Mouse (Mus musculus): ENCODE measurements around the gene Lingo4. TPM values are rescaled to one million over a fixed set of nuclear protein-coding genes. Genes with fewer than 3 reads are reported as not detected.

Gene Lingo4
- total RNA-seq, 2 experiments from 2014 or later: not detected

- ATAC-seq (replicated peaks; ENCODE audit: low FRiP score, poor library complexity, severe bottlenecking): peak; percentile 98
Observed at GRCm38 (mm10) chr3:94442951-94443596, 44.8 kb downstream of the Lingo4 start, which contains the start of gene Mrpl9. Gene Mrpl9 (plus strand): TSS chr3:94443318.

DNA sequence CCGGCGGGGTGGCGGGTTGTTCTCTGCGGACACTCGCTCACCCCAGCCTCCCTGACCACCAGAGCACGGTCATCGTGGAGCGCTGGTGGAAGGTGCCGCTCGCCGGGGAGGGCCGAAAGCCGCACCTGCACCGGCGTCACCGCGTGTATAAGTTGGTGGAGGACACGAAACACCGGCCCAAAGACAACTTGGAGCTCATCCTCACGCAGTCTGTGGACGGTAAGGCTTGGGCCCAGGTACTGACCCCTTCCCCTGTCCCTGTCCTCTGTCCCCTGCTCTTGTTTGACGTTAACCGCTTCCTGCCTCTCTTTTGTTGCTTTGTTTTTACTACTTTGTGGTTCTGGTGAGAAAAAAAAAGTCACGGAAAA lies 45.3 kb downstream of the Lingo4 start, which contains the start of gene Oaz3:
Gene Oaz3 (minus strand): TSS at position 319 of the 368 bp plus-strand sequence.
- peak; percentile 69; the same call in 1 of the 2 replicates for ATAC-seq (replicated peaks; ENCODE audit: low FRiP score, poor library complexity, severe bottlenecking)

GRCm38 (mm10) chr3:94449377-94449776 lies 51.1 kb downstream of the Lingo4 start:
- ATAC-seq (replicated peaks; ENCODE audit: low FRiP score, poor library complexity, severe bottlenecking): no peak

Other genes with a start within 250 kb of the Lingo4 start
- gene Gm10696, start 220.3 kb upstream of the Lingo4 start, total RNA-seq (2015; ENCODE audit: low replicate concordance): not detected in 2 replicates
- gene Gm10696, start 220.3 kb upstream of the Lingo4 start, total RNA-seq (2017; ENCODE audit: low replicate concordance): not detected in 2 replicates
- gene Gm5286, start 201.8 kb upstream of the Lingo4 start, total RNA-seq (2015; ENCODE audit: low replicate concordance): not detected in 2 replicates
- not detected in 2 replicates for gene Gm5286, start 201.8 kb upstream of the Lingo4 start, total RNA-seq (2017; ENCODE audit: low replicate concordance)
- not detected in 2 replicates for gene Gm4778, start 134.5 kb upstream of the Lingo4 start, total RNA-seq (2015; ENCODE audit: low replicate concordance)
- gene Gm4778, start 134.5 kb upstream of the Lingo4 start, total RNA-seq (2017; ENCODE audit: low replicate concordance): not detected in 2 replicates
- 2.9 TPM in 1 of 2 replicates, not detected in the other for gene Them4, start 88.4 kb upstream of the Lingo4 start, total RNA-seq (2015; ENCODE audit: low replicate concordance)
- 0.84 and 1.2 TPM in 2 replicates for gene Them4, start 88.4 kb upstream of the Lingo4 start, total RNA-seq (2017; ENCODE audit: low replicate concordance)
- not detected in 2 replicates for gene Them5, start 56.4 kb upstream of the Lingo4 start, total RNA-seq (2015; ENCODE audit: low replicate concordance)
- gene Them5, start 56.4 kb upstream of the Lingo4 start, total RNA-seq (2017; ENCODE audit: low replicate concordance): not detected in 2 replicates
- not detected in 2 replicates for gene C2cd4d, start 36.1 kb upstream of the Lingo4 start, total RNA-seq (2015; ENCODE audit: low replicate concordance)
- not detected in 2 replicates for gene C2cd4d, start 36.1 kb upstream of the Lingo4 start, total RNA-seq (2017; ENCODE audit: low replicate concordance)
- gene Rorc, start 25.7 kb upstream of the Lingo4 start, total RNA-seq (2015; ENCODE audit: low replicate concordance): not detected in 2 replicates
- gene Rorc, start 25.7 kb upstream of the Lingo4 start, total RNA-seq (2017; ENCODE audit: low replicate concordance): not detected in 2 replicates
- gene Tdrkh, start 14.8 kb downstream of the Lingo4 start, total RNA-seq (2015; ENCODE audit: low replicate concordance): 1.9 and 6.5 TPM in 2 replicates
- gene Tdrkh, start 14.8 kb downstream of the Lingo4 start, total RNA-seq (2017; ENCODE audit: low replicate concordance): 1.7 TPM in 1 of 2 replicates, not detected in the other
- 11.5 and 20.8 TPM in 2 replicates for gene Mrpl9, start 44.8 kb downstream of the Lingo4 start, total RNA-seq (2015; ENCODE audit: low replicate concordance)
- 10.5 and 13.0 TPM in 2 replicates for gene Mrpl9, start 44.8 kb downstream of the Lingo4 start, total RNA-seq (2017; ENCODE audit: low replicate concordance)
- gene Oaz3, start 45.4 kb downstream of the Lingo4 start, total RNA-seq (2015; ENCODE audit: low replicate concordance): not detected in 2 replicates
- not detected in 2 replicates for gene Oaz3, start 45.4 kb downstream of the Lingo4 start, total RNA-seq (2017; ENCODE audit: low replicate concordance)
- not detected in 2 replicates for gene Celf3, start 79.8 kb downstream of the Lingo4 start, total RNA-seq (2015; ENCODE audit: low replicate concordance)
- gene Celf3, start 79.8 kb downstream of the Lingo4 start, total RNA-seq (2017; ENCODE audit: low replicate concordance): not detected in 2 replicates
- not detected in 2 replicates for gene Riiad1, start 81.8 kb downstream of the Lingo4 start, total RNA-seq (2015; ENCODE audit: low replicate concordance)
- gene Riiad1, start 81.8 kb downstream of the Lingo4 start, total RNA-seq (2017; ENCODE audit: low replicate concordance): not detected in 2 replicates
- gene Snx27, start 184.2 kb downstream of the Lingo4 start, total RNA-seq (2015; ENCODE audit: low replicate concordance): 6.7 and 9.8 TPM in 2 replicates
- gene Snx27, start 184.2 kb downstream of the Lingo4 start, total RNA-seq (2017; ENCODE audit: low replicate concordance): 13.0 and 13.8 TPM in 2 replicates
- not detected in 2 replicates for gene Gm10972, start 244.6 kb downstream of the Lingo4 start, total RNA-seq (2015; ENCODE audit: low replicate concordance)
- gene Gm10972, start 244.6 kb downstream of the Lingo4 start, total RNA-seq (2017; ENCODE audit: low replicate concordance): not detected in 2 replicates